Mouse (Mus musculus): ENCODE measurements around the gene Fndc3a.
A peak's percentile ranks its signal among the peaks of the same experiment; 100 is the strongest.

Gene Fndc3a

GRCm38 (mm10) chr14:72536392-72537017 lies 173.3 kb downstream of the Fndc3a start:
- no peak for DNase-seq (ENCODE audit: low read depth, low spot score)

GRCm38 (mm10) chr14:72533862-72534261 lies 175.9 kb downstream of the Fndc3a start:
- DNase-seq (ENCODE audit: low read depth, low spot score), result no peak

- DNase-seq (ENCODE audit: low read depth, low spot score), result peak; percentile 24
Observed at GRCm38 (mm10) chr14:72532028-72532917, 177.5 kb downstream of the Fndc3a start.

- no peak for DNase-seq (ENCODE audit: low read depth, low spot score)
Observed at GRCm38 (mm10) chr14:72527126-72527525, 182.7 kb downstream of the Fndc3a start.

DNA sequence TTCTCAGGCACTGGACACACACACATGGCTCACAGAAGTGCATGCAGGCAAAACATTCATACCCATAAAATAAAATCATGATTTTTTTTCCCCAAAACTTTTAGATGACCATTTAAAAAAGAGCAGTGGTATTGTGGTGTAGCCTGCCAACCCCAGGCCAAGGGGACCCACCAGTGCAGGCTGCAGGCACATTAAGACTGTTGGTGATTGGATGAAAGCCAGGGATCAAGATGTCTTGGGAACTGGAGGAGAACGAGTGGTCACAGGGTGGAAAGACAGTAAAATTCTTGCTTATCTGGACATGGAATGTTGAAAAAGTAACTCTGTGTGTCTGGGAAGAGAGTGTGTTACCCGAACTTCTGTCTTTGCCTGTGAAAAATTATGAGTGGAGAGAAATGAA lies 190.2 kb downstream of the Fndc3a start:
- no peak for DNase-seq (ENCODE audit: low read depth, low spot score)

DNA sequence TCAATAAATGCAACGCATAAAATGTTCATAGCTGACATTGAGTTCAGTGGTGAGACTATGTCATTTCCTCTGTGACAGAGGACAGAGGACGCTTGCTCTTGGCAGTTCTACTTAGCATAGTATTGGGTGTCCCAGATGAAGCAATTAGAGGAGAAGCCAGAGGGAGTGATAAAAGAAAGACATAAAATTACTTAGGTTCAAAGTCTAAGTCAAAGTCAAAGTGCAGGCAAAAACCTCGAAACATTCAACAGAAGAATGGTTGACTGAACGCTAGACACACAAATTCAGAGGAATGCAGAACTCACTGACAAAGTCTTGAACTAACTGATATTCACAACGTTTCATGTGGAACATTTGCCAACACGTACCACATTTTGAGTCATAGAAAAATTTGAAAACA lies 191.0 kb downstream of the Fndc3a start:
- no peak for DNase-seq (ENCODE audit: low read depth, low spot score)

DNA sequence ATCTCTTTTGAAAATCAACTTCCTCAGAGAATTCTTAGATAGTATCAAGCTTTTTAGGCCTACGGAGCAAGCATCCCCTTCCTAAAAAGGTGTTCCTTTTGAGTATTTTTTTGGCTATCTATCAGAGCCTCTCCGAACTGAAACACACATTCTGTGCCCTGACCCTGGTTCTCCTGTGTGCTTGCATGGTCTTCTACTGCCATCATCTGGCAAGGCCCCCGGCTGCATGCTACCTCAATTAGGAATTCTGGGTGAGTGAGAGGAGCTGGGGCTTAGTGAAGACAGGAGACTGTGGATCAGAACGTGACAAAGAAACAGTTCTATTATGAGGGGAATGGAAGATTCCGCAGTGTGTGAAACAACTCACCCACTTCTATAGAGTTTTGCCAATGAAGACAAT lies 193.4 kb downstream of the Fndc3a start:
- DNase-seq (ENCODE audit: low read depth, low spot score), result peak; percentile 37

DNA sequence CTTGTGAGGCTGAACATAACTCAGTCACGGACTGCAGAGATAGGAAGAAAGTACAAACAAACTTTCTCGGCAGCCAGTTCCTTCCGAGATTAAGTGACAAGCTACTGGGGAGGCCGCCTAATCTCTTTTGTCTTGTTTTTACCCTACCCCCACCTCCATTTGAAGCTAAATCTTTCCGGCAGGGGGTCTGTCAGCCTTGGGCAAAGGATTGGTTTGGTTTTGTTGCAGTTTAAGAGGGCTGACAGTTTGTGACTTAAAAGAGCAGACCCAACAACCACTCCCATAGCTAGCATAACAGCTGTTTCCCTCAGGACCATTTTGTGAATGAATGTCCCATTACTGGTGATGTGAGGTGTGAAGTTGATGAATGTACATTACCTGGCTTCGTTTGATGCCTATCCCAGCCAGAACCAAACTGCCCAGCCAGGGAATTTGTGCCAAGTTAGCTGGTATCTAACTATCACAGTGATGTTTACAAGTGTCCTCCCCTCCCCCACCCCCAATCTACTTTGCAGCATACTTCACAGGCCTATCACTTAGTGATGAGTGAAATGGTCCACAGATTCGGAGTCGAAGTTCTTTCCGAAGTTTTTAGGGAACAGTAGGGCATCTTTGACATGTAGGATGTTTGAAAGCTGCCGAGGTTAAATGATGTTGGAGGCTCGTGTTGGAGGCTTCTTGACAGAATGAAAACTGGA lies 202.9 kb downstream of the Fndc3a start:
- no peak for DNase-seq (ENCODE audit: low read depth, low spot score)

GRCm38 (mm10) chr14:72506018-72506722 lies 203.6 kb downstream of the Fndc3a start:
- no peak for DNase-seq (ENCODE audit: low read depth, low spot score)

GRCm38 (mm10) chr14:72504985-72505384 lies 204.8 kb downstream of the Fndc3a start:
- DNase-seq (ENCODE audit: low read depth, low spot score), result no peak

- no peak for DNase-seq (ENCODE audit: low read depth, low spot score)
Observed at GRCm38 (mm10) chr14:72503241-72503640, 206.6 kb downstream of the Fndc3a start.

GRCm38 (mm10) chr14:72493775-72494174 lies 216.0 kb downstream of the Fndc3a start:
- no peak for DNase-seq (ENCODE audit: low read depth, low spot score)

- no peak for DNase-seq (ENCODE audit: low read depth, low spot score)
Observed at GRCm38 (mm10) chr14:72491738-72492137, 218.1 kb downstream of the Fndc3a start, which contains the start of gene Gm9195. TSS of gene Gm9195 (minus strand) at chr14:72491838.

DNA sequence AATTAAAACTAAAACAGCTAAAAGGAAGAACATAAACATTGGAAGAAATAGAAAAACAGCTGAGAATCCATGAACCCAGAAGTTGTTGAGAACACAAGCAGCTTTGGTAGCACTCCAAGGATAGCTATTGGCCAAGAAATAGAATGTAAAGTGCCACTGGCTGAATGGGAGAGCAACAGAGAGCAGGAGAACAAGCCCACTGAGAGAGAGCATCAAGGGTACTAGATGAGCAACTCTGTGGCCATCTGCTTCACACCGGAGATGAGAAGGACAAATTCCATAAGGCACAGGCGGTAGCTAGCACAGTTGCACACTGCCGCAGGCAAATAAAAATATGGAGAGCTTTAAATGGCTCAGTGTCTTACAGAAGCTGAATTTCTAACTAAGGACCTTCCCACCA lies 219.4 kb downstream of the Fndc3a start:
- peak; percentile 16 for DNase-seq (ENCODE audit: low read depth, low spot score)
